Mouse (Mus musculus) stomach, postnatal 0 days (tissue): ENCODE measurements around the gene Mill2. TPM values are rescaled to one million over a fixed set of nuclear protein-coding genes. Genes with fewer than 3 reads are reported as not detected.
A peak's percentile ranks its signal among the peaks of the same experiment; 100 is the strongest.

ENCODE experiments used
- ATAC-seq: fragments of 200-750 bp; cut with Nextera tagmentation; 2 replicates; pipeline ENCODE4 v1.8.0; 2017; ENCODE audit not compliant: low FRiP score, low TSS enrichment
- DNase-seq: peaks from one replicate; pipeline ENCODE4 v3.0.0-alpha.2; 2016; ENCODE audit warnings: low spot score
- H3K27ac ChIP-seq: fragments of 300-500 bp; sonication (generic); replicated peaks from 2 replicates; pipeline ENCODE4 v1.5.1; 2014; ENCODE audit warnings: mild to moderate bottlenecking, control low read depth
- H3K27me3 ChIP-seq: fragments of 300-500 bp; sonication (generic); 2 replicates; pipeline ENCODE4 v1.6.1; 2014; ENCODE audit warnings: low read length; ENCODE audit not compliant: control insufficient read depth, insufficient read depth
- H3K36me3 ChIP-seq: fragments of 300-500 bp; sonication (generic); 2 replicates; pipeline ENCODE4 v1.6.1; 2014; ENCODE audit warnings: low read length, mixed read lengths; ENCODE audit not compliant: control insufficient read depth, insufficient read depth
- H3K4me1 ChIP-seq: fragments of 300-500 bp; sonication (generic); replicated peaks from 2 replicates; pipeline ENCODE4 v1.6.1; 2014; ENCODE audit warnings: antibody characterized with exemption; ENCODE audit not compliant: control insufficient read depth, insufficient read depth
- H3K4me2 ChIP-seq: fragments of 300-500 bp; sonication (generic); replicated peaks from 2 replicates; pipeline ENCODE4 v1.6.1; 2014; ENCODE audit warnings: low read depth, mild to moderate bottlenecking, control low read depth, moderate library complexity
- H3K4me3 ChIP-seq: fragments of 300-500 bp; sonication (generic); 2 replicates; pipeline ENCODE4 v1.5.1; 2014; ENCODE audit warnings: low read depth, low read length, control low read depth
- H3K9ac ChIP-seq: fragments of 300-500 bp; sonication (generic); 2 replicates; pipeline ENCODE4 v1.6.1; 2014; ENCODE audit warnings: mild to moderate bottlenecking, low read length, control low read depth, mixed read lengths
- H3K9me3 ChIP-seq: fragments of 300-500 bp; sonication (generic); 2 replicates; pipeline ENCODE4 v1.6.1; 2016; ENCODE audit warnings: low read length; ENCODE audit not compliant: control insufficient read depth
- CTCF ChIP-seq: IDR thresholded peaks from 2 replicates; pipeline ENCODE4 v1.5.1; 2016; ENCODE audit warnings: antibody characterized with exemption, low read depth, mild to moderate bottlenecking, moderate library complexity
- EP300 ChIP-seq: optimal IDR thresholded peaks from 2 replicates; pipeline ENCODE3; 2016; ENCODE audit warnings: antibody characterized with exemption
- WGBS: fragments of 180-500 bp; shearing (Covaris S2); extraction: QIAGEN DNeasy Blood & Tissue Kit; methylation state at CpG from one replicate; pipeline ENCODE4 v1.1.7; 2014; 5-methylcytosine and 5-hydroxymethylcytosine counted together
- polyA plus RNA-seq: library from polyadenylated mRNA; unstranded; fragments of >200 nt; fragmentation: Nextera tagmentation; extraction: Ambion mirVana; gene quantifications from 2 replicates; pipeline ENCODE4 v1.2.1, GENCODE M21; 2015

The Mill2 gene
- polyA plus RNA-seq, 1 experiment from 2014 or later: 1.3 TPM

DNA sequence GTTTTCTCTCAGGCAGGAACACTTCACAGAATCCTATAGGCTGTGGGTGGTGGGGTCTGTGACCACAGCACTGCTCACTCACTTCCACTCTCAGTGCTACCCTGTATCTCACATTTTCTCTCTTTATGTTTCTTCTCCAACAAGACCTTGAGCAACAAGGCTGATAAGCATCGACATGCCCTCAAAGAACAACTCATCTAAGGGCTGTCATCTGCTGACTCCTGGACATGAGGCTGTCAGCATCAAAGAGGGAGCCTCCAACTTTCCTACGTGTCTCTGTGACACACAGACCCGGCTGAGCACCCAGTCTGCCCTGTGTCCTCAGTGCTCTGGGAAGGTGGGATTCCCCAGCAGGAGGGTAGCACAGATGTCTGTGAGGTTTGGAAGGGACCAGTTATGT, 18.3 kb upstream of the Mill2 start, which contains the start of gene Psg17:
Gene Psg17 (minus strand): TSS at position 101 of the 400 bp plus-strand sequence.
- 55% methylated on average over 3 of the region's 3 CpGs for WGBS
- no peaks in the 10 kb centered on the region for H3K36me3 ChIP-seq
- DNase-seq: no peak
- H3K4me2 ChIP-seq: no peak within 1 kb of the TSS
- ATAC-seq: no peak
- no peak for TF ChIP-seq EP300
- TF ChIP-seq CTCF: no peak
- no peak within 1 kb of the TSS for H3K9ac ChIP-seq
- no peaks in the 10 kb centered on the region for H3K27me3 ChIP-seq
- H3K4me3 ChIP-seq: no peak within 1 kb of the TSS
- no peak within 1 kb of the TSS for H3K27ac ChIP-seq
- H3K9me3 ChIP-seq: no peaks in the 10 kb centered on the region
- H3K4me1 ChIP-seq: no peaks in the 10 kb centered on the region

DNA sequence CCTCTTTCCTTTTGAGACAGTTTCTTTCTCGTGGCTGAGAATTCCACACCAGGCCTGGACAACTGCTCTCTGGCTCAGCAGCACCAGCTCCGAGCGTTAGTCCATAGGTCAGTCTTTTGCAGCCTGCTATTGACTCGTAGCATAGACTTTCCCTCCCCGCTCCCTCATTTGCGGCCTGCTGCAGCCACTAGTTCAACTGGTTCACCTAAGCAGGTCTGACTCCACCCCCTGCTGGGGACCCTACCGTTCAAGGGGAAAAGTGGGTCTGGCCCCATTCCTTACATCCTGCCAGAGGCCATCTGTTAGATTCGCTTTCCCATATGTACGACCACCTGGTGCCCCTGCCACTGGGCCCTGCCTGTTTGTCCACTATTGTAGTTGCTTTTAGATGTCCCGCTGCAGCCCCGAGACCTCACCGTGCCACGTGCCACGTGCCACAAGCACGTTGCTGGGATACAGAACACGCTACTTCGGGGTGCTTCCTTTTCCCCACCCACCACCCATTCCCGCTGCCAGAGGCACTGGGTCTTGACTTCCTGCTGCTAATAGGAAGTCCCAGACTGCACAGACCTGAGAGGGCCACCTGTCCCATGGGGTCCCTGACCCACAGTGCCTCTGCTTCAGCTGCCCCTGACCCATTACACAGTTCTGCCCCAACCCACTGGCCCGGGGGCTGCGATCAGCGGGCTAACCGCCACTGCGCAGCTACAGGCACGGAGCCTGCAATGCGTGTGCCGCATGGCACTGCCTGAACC, 11.8 kb upstream of the Mill2 start:
- H3K4me2 ChIP-seq: no peak overlapping the region
- WGBS: 54% methylated on average over 26 of the region's 26 CpGs

GRCm38 (mm10) chr7:18828592-18828991, 11.2 kb upstream of the Mill2 start:
- Histone ChIP-seq H3K27me3 (no peaks in the 10 kb centered on the region), H3K36me3 (no peaks in the 10 kb centered on the region), H3K4me1 (no peaks in the 10 kb centered on the region), H3K9ac (no peak overlapping the region), H3K9me3 (no peaks in the 10 kb centered on the region), H3K4me3 (no peak overlapping the region), H3K4me2 (no peak overlapping the region), H3K27ac (no peak overlapping the region)
- peak; percentile 69 for TF ChIP-seq CTCF
- no peak for TF ChIP-seq EP300
- WGBS: 58% methylated on average over 9 of the region's 9 CpGs
- ATAC-seq (no peak), DNase-seq (no peak)

More for the DNA sequence above, 11.8 kb upstream of the Mill2 start:
- Histone ChIP-seq H3K9me3 (no peaks in the 10 kb centered on the region), H3K27me3 (no peaks in the 10 kb centered on the region), H3K27ac (no peak overlapping the region), H3K4me1 (no peaks in the 10 kb centered on the region), H3K9ac (no peak overlapping the region), H3K4me3 (no peak overlapping the region), H3K36me3 (no peaks in the 10 kb centered on the region)
- no peak for TF ChIP-seq EP300
- no peak for TF ChIP-seq CTCF
- DNase-seq (peak; percentile 43), ATAC-seq (peak; percentile 67; the same call in 1 of the 2 replicates)

GRCm38 (mm10) chr7:18829545-18829944, 10.2 kb upstream of the Mill2 start:
- 78% methylated on average over 7 of the region's 7 CpGs for WGBS
- Histone ChIP-seq H3K4me2 (no peak overlapping the region), H3K9me3 (no peaks in the 10 kb centered on the region), H3K4me3 (no peak overlapping the region), H3K27ac (no peak overlapping the region), H3K4me1 (no peaks in the 10 kb centered on the region), H3K27me3 (no peaks in the 10 kb centered on the region), H3K36me3 (no peaks in the 10 kb centered on the region), H3K9ac (no peak overlapping the region)
- ATAC-seq (no peak), DNase-seq (no peak)
- no peak for TF ChIP-seq EP300
- TF ChIP-seq CTCF: no peak

- H3K4me2 ChIP-seq: no peak overlapping the region
- H3K9me3 ChIP-seq: no peaks in the 10 kb centered on the region
- WGBS: 45% methylated on average over 13 of the region's 13 CpGs
- no peak overlapping the region for H3K27ac ChIP-seq
- no peak for DNase-seq
- no peak for ATAC-seq
- no peak overlapping the region for H3K4me3 ChIP-seq
- H3K27me3 ChIP-seq: no peaks in the 10 kb centered on the region
- H3K4me1 ChIP-seq: no peaks in the 10 kb centered on the region
- H3K9ac ChIP-seq: no peak overlapping the region
- peak; percentile 53 for TF ChIP-seq CTCF
- no peak for TF ChIP-seq EP300
- no peaks in the 10 kb centered on the region for H3K36me3 ChIP-seq
Measured at GRCm38 (mm10) chr7:18832298-18832697, 7.5 kb upstream of the Mill2 start.
